ENCODE assay signal across 10 mouse cellular contexts in genomic region chr6:136856071-136856636, GRCm38 (mm10). TPM values are rescaled to one million over a fixed set of nuclear protein-coding genes. Genes with fewer than 3 reads are reported as not detected.
DNase-seq lines count a peak whose midpoint lies in the region; ATAC-seq lines count a peak whose summit lies in the region.
"Had no signal": no experiment of that assay in that cellular context is flagged by ENCODE, and none has a peak within 500 bp of the region (broad histone marks: within the 10 kb centered on the region; RNA-seq: fewer than 3 reads in every experiment).

No protein-coding gene starts in this region.

- H3K4me1 ChIP-seq in kidney, embryonic 14.5 days (ENCODE audit: control insufficient read depth, insufficient read depth, low read length), result peaks cover 6% of the 10 kb centered on the region
- H3K4me1 ChIP-seq in intestine, embryonic 15.5 days (replicated peaks), result peaks cover 14% of the 10 kb centered on the region
- H3K4me1 ChIP-seq in forebrain, embryonic 12.5 days, result peaks cover 4% of the 10 kb centered on the region; the same call in 1 of the 2 replicates

- no peak overlapping the region for H3K27ac ChIP-seq in kidney, embryonic 14.5 days (ENCODE audit: low read depth, low read length)
- H3K27ac ChIP-seq in intestine, embryonic 15.5 days, result 0 out of 2 replicates have a peak overlapping the region, but pooled peaks have one; percentile 30
- no peak overlapping the region for H3K27ac ChIP-seq in forebrain, embryonic 12.5 days
- H3K27ac ChIP-seq: hindbrain, embryonic 15.5 days had no signal

- no peak overlapping the region for H3K4me3 ChIP-seq in kidney, embryonic 14.5 days (ENCODE audit: low read length)
- H3K4me3 ChIP-seq in intestine, embryonic 15.5 days (replicated peaks), result peak overlapping the region; percentile 13
- no peak overlapping the region for H3K4me3 ChIP-seq in forebrain, embryonic 12.5 days (replicated peaks)
- H3K4me3 ChIP-seq: hindbrain, embryonic 15.5 days had no signal

- H3K36me3 ChIP-seq in kidney, embryonic 14.5 days (ENCODE audit: control insufficient read depth, insufficient read depth, low read length), result no peaks in the 10 kb centered on the region
- no peaks in the 10 kb centered on the region for H3K36me3 ChIP-seq in intestine, embryonic 15.5 days
- no peaks in the 10 kb centered on the region for H3K36me3 ChIP-seq in forebrain, embryonic 12.5 days (replicated peaks)
- H3K36me3 ChIP-seq: hindbrain, embryonic 15.5 days had no signal

- WGBS in kidney, embryonic 14.5 days, result 48% methylated on average over 14 of the region's 14 CpGs
- WGBS in intestine, embryonic 15.5 days, result 34% methylated on average over 14 of the region's 14 CpGs
- WGBS in forebrain, embryonic 12.5 days, result 67% methylated on average over 14 of the region's 14 CpGs

- H3K9ac ChIP-seq in kidney, embryonic 14.5 days (ENCODE audit: low read depth, low read length), result no peak overlapping the region
- no peak overlapping the region for H3K9ac ChIP-seq in intestine, embryonic 15.5 days
- no peak overlapping the region for H3K9ac ChIP-seq in forebrain, embryonic 12.5 days
- H3K9ac ChIP-seq: hindbrain, embryonic 15.5 days had no signal

- ATAC-seq in kidney, embryonic 14.5 days (ENCODE audit: low FRiP score, low TSS enrichment), result no peak
- ATAC-seq in intestine, embryonic 15.5 days, result peak; percentile 48
- ATAC-seq in forebrain, embryonic 12.5 days (ENCODE audit: low FRiP score), result no peak

- no peaks in the 10 kb centered on the region for H3K27me3 ChIP-seq in kidney, embryonic 14.5 days (ENCODE audit: control insufficient read depth, insufficient read depth, low read length)
- no peaks in the 10 kb centered on the region for H3K27me3 ChIP-seq in intestine, embryonic 15.5 days (replicated peaks)
- no peaks in the 10 kb centered on the region for H3K27me3 ChIP-seq in forebrain, embryonic 12.5 days
- H3K27me3 ChIP-seq: hindbrain, embryonic 15.5 days had no signal

- no peak for DNase-seq in kidney, adult 18-20 months
- peak; percentile 25 for DNase-seq in embryo, embryonic 10 days (ENCODE audit: low spot score)
- peak; percentile 44 to 73 for DNase-seq in spleen, postnatal 10 days (ENCODE audit: low spot score in 2 of 2)
- DNase-seq in layer of hippocampus, postnatal 25 days (ENCODE audit: extremely low spot score in 1 of 2, low spot score in 1 of 2), result no peak
- DNase-seq in left cerebral cortex, adult 18-20 months (ENCODE audit: low spot score in 2 of 2), result no peak

- H3K9me3 ChIP-seq in kidney, embryonic 14.5 days (ENCODE audit: control insufficient read depth, low read length), result no peaks in the 10 kb centered on the region
- H3K9me3 ChIP-seq in intestine, embryonic 15.5 days, result no peaks in the 10 kb centered on the region
- H3K9me3 ChIP-seq in forebrain, embryonic 12.5 days, result no peaks in the 10 kb centered on the region
- H3K9me3 ChIP-seq: hindbrain, embryonic 15.5 days had no signal

- H3K4me2 ChIP-seq in kidney, embryonic 14.5 days (replicated peaks; ENCODE audit: low read depth, low read length), result 0 out of 2 replicates have a peak overlapping the region, but pooled peaks have one; percentile 13
- peak overlapping the region; percentile 49 for H3K4me2 ChIP-seq in intestine, embryonic 15.5 days (replicated peaks)
- no peak overlapping the region for H3K4me2 ChIP-seq in forebrain, embryonic 12.5 days
- H3K4me2 ChIP-seq: hindbrain, embryonic 15.5 days had no signal

RNA-seq across cellular contexts. Expression of gene Art4, which starts 1.4 kb away (rescaled TPM):
- polyA plus RNA-seq in kidney, embryonic 14.5 days (2014; fragmentation: Nextera tagmentation; extraction: Ambion mirVana), result 1.7 and 2.2 TPM in 2 replicates
- 4.2 and 4.8 TPM in 2 replicates for polyA plus RNA-seq in intestine, embryonic 15.5 days (2015; fragmentation: Nextera tagmentation; extraction: Ambion mirVana)
- not detected for total RNA-seq in layer of hippocampus, postnatal 25 days (2021)
- not detected for total RNA-seq in left cerebral cortex, adult 18-20 months (2021)
- 0.55 and 0.63 TPM in 2 replicates for polyA plus RNA-seq in forebrain, embryonic 12.5 days (2016; fragmentation: Nextera tagmentation; extraction: Ambion mirVana)

RNA-seq across cellular contexts. Expression of gene Mgp, which starts 19.5 kb away (rescaled TPM):
- polyA plus RNA-seq in kidney, embryonic 14.5 days (2014; fragmentation: Nextera tagmentation; extraction: Ambion mirVana), result 168 and 215 TPM in 2 replicates
- polyA plus RNA-seq in intestine, embryonic 15.5 days (2015; fragmentation: Nextera tagmentation; extraction: Ambion mirVana), result 121 and 122 TPM in 2 replicates
- total RNA-seq in layer of hippocampus, postnatal 25 days (2021), result 10 to 100 TPM; 18.6 to 25.4 TPM
- 10 to 100 TPM; 43.3 to 51.2 TPM for total RNA-seq in left cerebral cortex, adult 18-20 months (2021)
- polyA plus RNA-seq in forebrain, embryonic 12.5 days (2016; fragmentation: Nextera tagmentation; extraction: Ambion mirVana), result 6.2 and 7.2 TPM in 2 replicates
- total RNA-seq: MEL had no signal

RNA-seq across cellular contexts. Expression of gene Smco3, which starts 20.9 kb away (rescaled TPM):
- 1.1 and 1.4 TPM in 2 replicates for polyA plus RNA-seq in kidney, embryonic 14.5 days (2014; fragmentation: Nextera tagmentation; extraction: Ambion mirVana)
- 2.3 and 3.4 TPM in 2 replicates for polyA plus RNA-seq in intestine, embryonic 15.5 days (2015; fragmentation: Nextera tagmentation; extraction: Ambion mirVana)
- 10 to 100 TPM in 1 of 2 experiments, 1 to 10 TPM in 1; 5.2 to 10.5 TPM for total RNA-seq in layer of hippocampus, postnatal 25 days (2021)
- total RNA-seq in left cerebral cortex, adult 18-20 months (2021), result 1 to 10 TPM; 4.9 to 5.3 TPM
- polyA plus RNA-seq in forebrain, embryonic 12.5 days (2016; fragmentation: Nextera tagmentation; extraction: Ambion mirVana), result 0.24 and 0.52 TPM in 2 replicates
- total RNA-seq: MEL had no signal

RNA-seq across cellular contexts. Expression of gene Wbp11, which starts 28.1 kb away (rescaled TPM):
- polyA plus RNA-seq in kidney, embryonic 14.5 days (2014; fragmentation: Nextera tagmentation; extraction: Ambion mirVana), result 91.5 and 136 TPM in 2 replicates
- 85.1 and 92.7 TPM in 2 replicates for polyA plus RNA-seq in intestine, embryonic 15.5 days (2015; fragmentation: Nextera tagmentation; extraction: Ambion mirVana)
- 100 to 1,000 TPM; 138 to 141 TPM for total RNA-seq in layer of hippocampus, postnatal 25 days (2021)
- total RNA-seq in left cerebral cortex, adult 18-20 months (2021), result 100 to 1,000 TPM; 109 to 111 TPM
- polyA plus RNA-seq in forebrain, embryonic 12.5 days (2016; fragmentation: Nextera tagmentation; extraction: Ambion mirVana), result 137 and 146 TPM in 2 replicates

RNA-seq across cellular contexts. Expression of gene BC049715, which starts 28.7 kb away (rescaled TPM):
- 1.7 and 1.9 TPM in 2 replicates for polyA plus RNA-seq in kidney, embryonic 14.5 days (2014; fragmentation: Nextera tagmentation; extraction: Ambion mirVana)
- 0.82 and 1.3 TPM in 2 replicates for polyA plus RNA-seq in intestine, embryonic 15.5 days (2015; fragmentation: Nextera tagmentation; extraction: Ambion mirVana)
- total RNA-seq in layer of hippocampus, postnatal 25 days (2021), result 1 to 10 TPM; 2.0 to 3.0 TPM
- 1 to 10 TPM; 2.3 to 2.8 TPM for total RNA-seq in left cerebral cortex, adult 18-20 months (2021)
- polyA plus RNA-seq in forebrain, embryonic 12.5 days (2016; fragmentation: Nextera tagmentation; extraction: Ambion mirVana), result 1.1 and 1.9 TPM in 2 replicates

Comparison
In these comparisons a context has a peak if more than half of its experiments do, and no peak if none do; other contexts are left out.
1. DNase-seq: peak in embryo, embryonic 10 days (single experiment) and spleen, postnatal 10 days (2 of 2); none in kidney, adult 18-20 months (single experiment), layer of hippocampus, postnatal 25 days (0 of 2) and left cerebral cortex, adult 18-20 months (0 of 2).
2. RNA of gene Mgp, which starts 19.5 kb away (polyA plus RNA-seq): 168 to 215 TPM in kidney, embryonic 14.5 days and 121 to 122 TPM in intestine, embryonic 15.5 days; 6.2 to 7.2 TPM in forebrain, embryonic 12.5 days; every median in the first group is over 10 times any median in the second.